Comparison of ENCODE assay signal across 22 mouse cellular contexts in genomic region chr4:103042997-103043396, GRCm38 (mm10). TPM values are rescaled to one million over a fixed set of nuclear protein-coding genes. Genes with fewer than 3 reads are reported as not detected.
DNase-seq lines count a peak whose midpoint lies in the region; ATAC-seq and TF ChIP-seq lines count a peak whose summit lies in the region.
"Had no signal": no experiment of that assay in that cellular context is flagged by ENCODE, and none has a peak within 500 bp of the region (broad histone marks: within the 10 kb centered on the region; RNA-seq: fewer than 3 reads in every experiment).

No protein-coding gene starts in this region.

- H3K79me2 ChIP-seq in MEL (ENCODE audit: control insufficient read depth, insufficient read depth, low read length, poor library complexity): no peaks in the 10 kb centered on the region

- TF ChIP-seq EP300 in lung, postnatal 0 days (IDR thresholded peaks at IDR 0.05): no peak
- TF ChIP-seq EP300 in MEL (IDR thresholded peaks at IDR 0.05; ENCODE audit: low read depth in 1 of 2, low read length in 2 of 2): no peak

- H3K27me3 ChIP-seq in lung, postnatal 0 days (replicated peaks; ENCODE audit: insufficient read depth, low read length): no peaks in the 10 kb centered on the region
- H3K27me3 ChIP-seq in MEL (ENCODE audit: control insufficient read depth in 1 of 2, insufficient read depth in 2 of 2, low read length in 2 of 2): no peaks in the 10 kb centered on the region
- H3K27me3 ChIP-seq in neural tube, embryonic 15.5 days (replicated peaks): no peaks in the 10 kb centered on the region
- H3K27me3 ChIP-seq in hindbrain, embryonic 13.5 days: no peaks in the 10 kb centered on the region
- H3K27me3 ChIP-seq: embryonic facial prominence, embryonic 12.5 days; limb, embryonic 12.5 days had no signal

- no peak for DNase-seq in lung, postnatal 0 days (ENCODE audit: low spot score)
- DNase-seq in lung, postnatal 14 days: no peak
- DNase-seq in MEL (ENCODE audit: low read depth, low spot score): peak; percentile 10
- peak; percentile 37 for DNase-seq in naive thymus-derived CD4-positive, alpha-beta T cell, adult 2 months (ENCODE audit: low read depth)
- no peak for DNase-seq in left cerebral cortex, postnatal 36 days (ENCODE audit: low spot score in 2 of 2)
- DNase-seq: cerebellum, postnatal 36 days; kidney, adult 2 months; kidney, postnatal 4 days; lung, adult 18-20 months; retina, postnatal 1 day; spleen, adult 18-20 months; thymus, postnatal 36 days had no signal

- H3K4me2 ChIP-seq in lung, postnatal 0 days (replicated peaks; ENCODE audit: low read depth, low read length): no peak overlapping the region
- H3K4me2 ChIP-seq in neural tube, embryonic 15.5 days: no peak overlapping the region
- no peak overlapping the region for H3K4me2 ChIP-seq in hindbrain, embryonic 13.5 days
- H3K4me2 ChIP-seq: embryonic facial prominence, embryonic 12.5 days; hindbrain, embryonic 14.5 days; limb, embryonic 12.5 days had no signal

- H3K9ac ChIP-seq in lung, postnatal 0 days (replicated peaks; ENCODE audit: low read depth): no peak overlapping the region
- H3K9ac ChIP-seq in MEL (ENCODE audit: control insufficient read depth, low read depth, low read length, poor library complexity, severe bottlenecking): no peak overlapping the region
- no peak overlapping the region for H3K9ac ChIP-seq in neural tube, embryonic 15.5 days (replicated peaks)
- H3K9ac ChIP-seq in hindbrain, embryonic 13.5 days: no peak overlapping the region
- H3K9ac ChIP-seq: embryonic facial prominence, embryonic 12.5 days; hindbrain, embryonic 14.5 days; limb, embryonic 12.5 days had no signal

- intact Hi-C loops in left cerebral cortex, postnatal 36 days (cut with DNase I): no loop called here

- no peak for TF ChIP-seq POLR2A in MEL (IDR thresholded peaks at IDR 0.05; ENCODE audit: control insufficient read depth in 1 of 2, insufficient read depth in 1 of 2, low read depth in 1 of 2, low read length in 2 of 2, poor library complexity in 1 of 2)

- no peaks in the 10 kb centered on the region for H3K36me3 ChIP-seq in lung, postnatal 0 days (ENCODE audit: insufficient read depth, low read length)
- no peaks in the 10 kb centered on the region for H3K36me3 ChIP-seq in MEL (ENCODE audit: control insufficient read depth in 1 of 2, insufficient read depth in 2 of 2, low read length in 2 of 2)
- no peaks in the 10 kb centered on the region for H3K36me3 ChIP-seq in neural tube, embryonic 15.5 days
- no peaks in the 10 kb centered on the region for H3K36me3 ChIP-seq in hindbrain, embryonic 13.5 days
- H3K36me3 ChIP-seq: embryonic facial prominence, embryonic 12.5 days; limb, embryonic 12.5 days had no signal

- no peak for TF ChIP-seq RAD21 in MEL (IDR thresholded peaks at IDR 0.05; ENCODE audit: low read depth, low read length)

- no peaks in the 10 kb centered on the region for H3K9me3 ChIP-seq in lung, postnatal 0 days (ENCODE audit: low read length)
- no peaks in the 10 kb centered on the region for H3K9me3 ChIP-seq in MEL (replicated peaks; ENCODE audit: insufficient read depth, low read length)
- H3K9me3 ChIP-seq in neural tube, embryonic 15.5 days (replicated peaks): no peaks in the 10 kb centered on the region
- H3K9me3 ChIP-seq in hindbrain, embryonic 13.5 days: no peaks in the 10 kb centered on the region
- H3K9me3 ChIP-seq: embryonic facial prominence, embryonic 12.5 days; limb, embryonic 12.5 days had no signal

- TF ChIP-seq CTCF in lung, postnatal 0 days (IDR thresholded peaks at IDR 0.05): peak; percentile 46
- TF ChIP-seq CTCF in MEL (IDR thresholded peaks at IDR 0.05 in 2 of 3, conservative IDR thresholded peaks at IDR 0.05 in 1 of 3; ENCODE audit: control insufficient read depth in 1 of 3, insufficient read depth in 1 of 3, low read depth in 2 of 3, low read length in 3 of 3, poor library complexity in 1 of 3, severe bottlenecking in 1 of 3): peak in 2 of 3 experiments; percentile 11 to 23; a peak in 1 of 6 replicates

- H3K27ac ChIP-seq in lung, postnatal 0 days (ENCODE audit: low read length): no peak overlapping the region
- no peak overlapping the region for H3K27ac ChIP-seq in MEL (ENCODE audit: control insufficient read depth, low read depth, low read length)
- no peak overlapping the region for H3K27ac ChIP-seq in neural tube, embryonic 15.5 days (replicated peaks)
- H3K27ac ChIP-seq in hindbrain, embryonic 13.5 days: no peak overlapping the region
- H3K27ac ChIP-seq: embryonic facial prominence, embryonic 12.5 days; hindbrain, embryonic 14.5 days; limb, embryonic 12.5 days had no signal

- no peak for ATAC-seq in lung, postnatal 0 days
- peak; percentile 53 for ATAC-seq in CD4-positive, CD25-positive, alpha-beta regulatory T cell, adult 4 months
- ATAC-seq in neural tube, embryonic 15.5 days (ENCODE audit: low FRiP score): no peak
- no peak for ATAC-seq in hindbrain, embryonic 13.5 days (ENCODE audit: low FRiP score)

- H3K4me1 ChIP-seq in lung, postnatal 0 days (ENCODE audit: insufficient read depth, low read depth, low read length): no peaks in the 10 kb centered on the region
- H3K4me1 ChIP-seq in MEL (ENCODE audit: control insufficient read depth in 1 of 2, insufficient read depth in 2 of 2, low read length in 2 of 2): no peaks in the 10 kb centered on the region
- no peaks in the 10 kb centered on the region for H3K4me1 ChIP-seq in neural tube, embryonic 15.5 days
- H3K4me1 ChIP-seq in hindbrain, embryonic 13.5 days (replicated peaks): no peaks in the 10 kb centered on the region
- H3K4me1 ChIP-seq: embryonic facial prominence, embryonic 12.5 days had no signal

- WGBS in lung, postnatal 0 days: 89% methylated on average over 11 of the region's 11 CpGs
- 93% methylated on average over 11 of the region's 11 CpGs for whole genome bisulfite sequencing in neural tube, embryonic 15.5 days
- WGBS in hindbrain, embryonic 13.5 days: 93% methylated on average over 11 of the region's 11 CpGs

- no peak overlapping the region for H3K4me3 ChIP-seq in lung, postnatal 0 days (ENCODE audit: low read depth, low read length)
- H3K4me3 ChIP-seq in MEL (ENCODE audit: control insufficient read depth in 1 of 2, insufficient read depth in 1 of 2, low read depth in 2 of 2, low read length in 2 of 2): no peak overlapping the region
- H3K4me3 ChIP-seq in neural tube, embryonic 15.5 days (replicated peaks): no peak overlapping the region
- H3K4me3 ChIP-seq in hindbrain, embryonic 13.5 days: no peak overlapping the region
- H3K4me3 ChIP-seq: embryonic facial prominence, embryonic 12.5 days; limb, embryonic 12.5 days had no signal

TF ChIP-seq in MEL, 35 proteins besides CTCF, POLR2A, EP300 and RAD21:
- TF ChIP-seq POLR2AphosphoS2 (IDR thresholded peaks at IDR 0.05; ENCODE audit: low read length) (no peak), BHLHE40 (IDR thresholded peaks at IDR 0.05; ENCODE audit: borderline replicate concordance, low read depth, low read length) (no peak), SMC3 (IDR thresholded peaks at IDR 0.05; ENCODE audit: low read depth, low read length) (peak; percentile 30; the same call in 1 of the 2 replicates)
TF ChIP-seq in MEL: peak in this region for 1.

RNA-seq across cellular contexts. Expression of gene Insl5, which starts 16.4 kb away (rescaled TPM):
- not detected in 2 replicates for polyA plus RNA-seq in lung, postnatal 0 days (2015; fragmentation: Nextera tagmentation; extraction: Ambion mirVana)
- not detected for polyA plus RNA-seq in CD4-positive, CD25-positive, alpha-beta regulatory T cell, adult 4 months (2017; shearing (Covaris generic))
- not detected in 2 replicates for total RNA-seq in MEL (2012; rRNA removed)
- not detected for polyA plus RNA-seq in MEL (2012; ENCODE audit: insufficient read depth in 1 of 2, insufficient read length in 2 of 2, low read depth in 1 of 2, low replicate concordance in 2 of 2, missing spikeins in 1 of 2)
- 1.0 and 1.5 TPM in 2 replicates for polyA plus RNA-seq in neural tube, embryonic 15.5 days (2015; fragmentation: Nextera tagmentation; extraction: Ambion mirVana)
- total RNA-seq in left cerebral cortex, postnatal 36 days (2021): 1 to 10 TPM in 1 of 2 experiments, not detected in 1; 1.2 TPM
- not detected in 2 replicates for polyA plus RNA-seq in hindbrain, embryonic 13.5 days (2015; fragmentation: Nextera tagmentation; extraction: Ambion mirVana)
- total RNA-seq: gastrocnemius, postnatal 4 days; megakaryocyte-erythroid progenitor cell, adult 5-6 weeks; neutrophil, adult 5-6 weeks had no signal
- polyA plus RNA-seq: limb, embryonic 12.5 days; stomach, embryonic 16.5 days had no signal

Comparison
In these comparisons a context has a peak if more than half of its experiments do, and no peak if none do; other contexts are left out.
1. DNase-seq: peak in MEL (single experiment) and naive thymus-derived CD4-positive, alpha-beta T cell, adult 2 months (single experiment); none in lung, postnatal 0 days (single experiment), lung, postnatal 14 days (single experiment) and left cerebral cortex, postnatal 36 days (0 of 2).